Mouse (Mus musculus): ENCODE results near the gene Gbp2b.
"Not testable (repeated sequence)": the region's sequence is repeated elsewhere in the genome, so short reads cannot be mapped to it uniquely, and the experiment has no call there.

DNA sequence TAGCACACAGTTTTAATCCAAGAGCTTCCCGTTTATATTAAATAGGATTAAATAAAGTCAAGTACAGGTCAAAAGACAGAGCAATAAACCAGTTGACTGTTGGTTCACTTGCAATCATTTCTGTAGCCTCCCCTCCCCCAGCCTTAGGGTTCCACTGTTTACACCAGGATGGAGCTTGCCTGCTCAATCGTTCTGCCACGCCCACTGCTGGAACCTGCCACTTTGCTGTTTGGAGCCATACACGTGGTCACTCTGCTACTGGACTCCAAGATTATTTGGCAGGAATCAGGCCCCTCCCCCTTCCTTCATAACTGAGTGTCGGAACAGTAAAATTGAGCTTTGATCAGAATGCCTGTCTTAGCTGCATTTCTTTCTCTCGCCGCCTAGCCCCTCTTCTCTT, 53.2 kb downstream of the Gbp2b start:
- not testable (repeated sequence) for TF ChIP-seq CTCF, EP300 (IDR thresholded peaks at IDR 0.05; ENCODE audit: low read depth)

Data from heart, postnatal 0 days (tissue).